Mouse (Mus musculus) liver, embryonic 15.5 days (tissue): ENCODE data around the gene Npas3. TPM values are rescaled to one million over a fixed set of nuclear protein-coding genes. Genes with fewer than 3 reads are reported as not detected.

Source experiments
- ATAC-seq: fragments of 200-750 bp; cut with Nextera tagmentation; 2 replicates; pipeline ENCODE4 v1.8.0; 2017; ENCODE audit warnings: moderate number of reproducible peaks, mild to moderate bottlenecking, moderate library complexity; ENCODE audit not compliant: insufficient read depth
- H3K27ac ChIP-seq: fragments of 300-500 bp; sonication (generic); replicated peaks from 2 replicates; pipeline ENCODE4 v1.5.1; 2015; ENCODE audit warnings: mild to moderate bottlenecking, inconsistent platforms
- H3K27me3 ChIP-seq: fragments of 300-500 bp; sonication (generic); 2 replicates; pipeline ENCODE4 v1.6.1; 2015; ENCODE audit warnings: mild to moderate bottlenecking, inconsistent platforms
- H3K36me3 ChIP-seq: fragments of 300-500 bp; sonication (generic); replicated peaks from 2 replicates; pipeline ENCODE4 v1.6.1; 2015; ENCODE audit warnings: moderate library complexity, mild to moderate bottlenecking, inconsistent platforms
- H3K4me1 ChIP-seq: fragments of 300-500 bp; sonication (generic); replicated peaks from 2 replicates; pipeline ENCODE4 v1.6.1; 2015; ENCODE audit warnings: inconsistent platforms
- H3K4me2 ChIP-seq: fragments of 300-500 bp; sonication (generic); 2 replicates; pipeline ENCODE4 v1.6.1; 2015; ENCODE audit warnings: moderate library complexity, mild to moderate bottlenecking, inconsistent platforms
- H3K4me3 ChIP-seq: fragments of 300-500 bp; sonication (generic); replicated peaks from 2 replicates; pipeline ENCODE4 v1.5.1; 2015; ENCODE audit warnings: mild to moderate bottlenecking, inconsistent platforms
- H3K9ac ChIP-seq: fragments of 300-500 bp; sonication (generic); 2 replicates; pipeline ENCODE4 v1.6.1; 2015; ENCODE audit warnings: moderate library complexity, mild to moderate bottlenecking, inconsistent platforms
- H3K9me3 ChIP-seq: fragments of 300-500 bp; sonication (generic); replicated peaks from 2 replicates; pipeline ENCODE4 v1.6.1; 2016; ENCODE audit warnings: inconsistent platforms
- WGBS: fragments of 180-500 bp; shearing (Covaris S2); methylation state at CpG from one replicate; pipeline ENCODE4 v1.1.7; 2015; ENCODE audit warnings: mixed read lengths; ENCODE audit not compliant: insufficient replicate concordance; 5-methylcytosine and 5-hydroxymethylcytosine counted together
- polyA plus RNA-seq: library from polyadenylated mRNA; unstranded; fragments of >200 nt; fragmentation: Nextera tagmentation; extraction: Ambion mirVana; gene quantifications from 2 replicates; pipeline ENCODE4 v1.2.1, GENCODE M21; 2015

Npas3 gene
- polyA plus RNA-seq, 1 experiment from 2014 or later, result 0.33 TPM

- no peaks in the 10 kb centered on the region for H3K9me3 ChIP-seq
- H3K4me2 ChIP-seq, result no peak overlapping the region
- H3K4me1 ChIP-seq, result no peaks in the 10 kb centered on the region
- ATAC-seq, result no peak
- no peaks in the 10 kb centered on the region for H3K36me3 ChIP-seq
- H3K27ac ChIP-seq, result no peak overlapping the region
- WGBS, result 71% methylated on average over 4 of the region's 4 CpGs
- no peak overlapping the region for H3K9ac ChIP-seq
- H3K4me3 ChIP-seq, result no peak overlapping the region
- no peaks in the 10 kb centered on the region for H3K27me3 ChIP-seq
Observed at GRCm38 (mm10) chr12:53519556-53519955, 271.1 kb downstream of the Npas3 start.

GRCm38 (mm10) chr12:53522631-53523030, 274.2 kb downstream of the Npas3 start:
- no peak overlapping the region for H3K4me2 ChIP-seq
- no peak for ATAC-seq
- H3K9me3 ChIP-seq, result no peaks in the 10 kb centered on the region
- H3K4me3 ChIP-seq, result no peak overlapping the region
- H3K27me3 ChIP-seq, result no peaks in the 10 kb centered on the region
- WGBS, result 60% methylated on average over 5 of the region's 5 CpGs
- H3K36me3 ChIP-seq, result no peaks in the 10 kb centered on the region
- H3K4me1 ChIP-seq, result no peaks in the 10 kb centered on the region
- no peak overlapping the region for H3K27ac ChIP-seq
- no peak overlapping the region for H3K9ac ChIP-seq

- WGBS, result 64% methylated on average over 3 of the region's 3 CpGs
- ATAC-seq, result no peak
Observed at GRCm38 (mm10) chr12:53527046-53527445, 278.6 kb downstream of the Npas3 start.

GRCm38 (mm10) chr12:53529345-53529744, 280.9 kb downstream of the Npas3 start:
- no peak overlapping the region for H3K27ac ChIP-seq
- ATAC-seq, result no peak
- no peaks in the 10 kb centered on the region for H3K27me3 ChIP-seq
- no peaks in the 10 kb centered on the region for H3K4me1 ChIP-seq
- no peaks in the 10 kb centered on the region for H3K36me3 ChIP-seq
- H3K9ac ChIP-seq, result no peak overlapping the region
- WGBS, result 55% methylated on average over 2 of the region's 2 CpGs
- H3K4me3 ChIP-seq, result no peak overlapping the region
- no peak overlapping the region for H3K4me2 ChIP-seq
- no peaks in the 10 kb centered on the region for H3K9me3 ChIP-seq

More at GRCm38 (mm10) chr12:53527046-53527445, 278.6 kb downstream of the Npas3 start:
- no peak overlapping the region for H3K4me2 ChIP-seq
- H3K27me3 ChIP-seq, result no peaks in the 10 kb centered on the region
- no peak overlapping the region for H3K27ac ChIP-seq
- H3K9ac ChIP-seq, result no peak overlapping the region
- no peak overlapping the region for H3K4me3 ChIP-seq
- no peaks in the 10 kb centered on the region for H3K9me3 ChIP-seq
- no peaks in the 10 kb centered on the region for H3K4me1 ChIP-seq
- H3K36me3 ChIP-seq, result no peaks in the 10 kb centered on the region

- Histone ChIP-seq H3K4me2 (no peak overlapping the region), H3K9me3 (no peaks in the 10 kb centered on the region), H3K4me3 (no peak overlapping the region), H3K27me3 (no peaks in the 10 kb centered on the region), H3K9ac (no peak overlapping the region), H3K36me3 (no peaks in the 10 kb centered on the region), H3K27ac (no peak overlapping the region), H3K4me1 (no peaks in the 10 kb centered on the region)
- no peak for ATAC-seq
- 60% methylated on average over 5 of the region's 5 CpGs for WGBS
Observed at GRCm38 (mm10) chr12:53536816-53537215, 288.3 kb downstream of the Npas3 start.

- Histone ChIP-seq H3K27ac (no peak overlapping the region), H3K4me3 (no peak overlapping the region), H3K27me3 (no peaks in the 10 kb centered on the region), H3K9me3 (no peaks in the 10 kb centered on the region), H3K9ac (no peak overlapping the region), H3K4me1 (no peaks in the 10 kb centered on the region), H3K36me3 (no peaks in the 10 kb centered on the region), H3K4me2 (no peak overlapping the region)
- no peak for ATAC-seq
- 58% methylated on average over 2 of the region's 2 CpGs for WGBS
Observed at GRCm38 (mm10) chr12:53556359-53556758, 307.9 kb downstream of the Npas3 start.

GRCm38 (mm10) chr12:53558259-53558658, 309.8 kb downstream of the Npas3 start:
- no peaks in the 10 kb centered on the region for H3K9me3 ChIP-seq
- WGBS, result 93% methylated on average over 1 of the region's 1 CpGs
- H3K27ac ChIP-seq, result no peak overlapping the region
- H3K36me3 ChIP-seq, result no peaks in the 10 kb centered on the region
- no peak overlapping the region for H3K4me3 ChIP-seq
- no peak overlapping the region for H3K9ac ChIP-seq
- ATAC-seq, result no peak
- H3K27me3 ChIP-seq, result no peaks in the 10 kb centered on the region
- H3K4me1 ChIP-seq, result no peaks in the 10 kb centered on the region
- H3K4me2 ChIP-seq, result no peak overlapping the region

- no peaks in the 10 kb centered on the region for H3K4me1 ChIP-seq
- H3K9ac ChIP-seq, result no peak overlapping the region
- no peak for ATAC-seq
- H3K27ac ChIP-seq, result no peak overlapping the region
- no peak overlapping the region for H3K4me2 ChIP-seq
- no peaks in the 10 kb centered on the region for H3K36me3 ChIP-seq
- H3K27me3 ChIP-seq, result no peaks in the 10 kb centered on the region
- no peaks in the 10 kb centered on the region for H3K9me3 ChIP-seq
- 69% methylated on average over 12 of the region's 12 CpGs for whole genome bisulfite sequencing
- no peak overlapping the region for H3K4me3 ChIP-seq
Observed at GRCm38 (mm10) chr12:53566712-53567387, 318.4 kb downstream of the Npas3 start.

- 57% methylated on average over 5 of the region's 5 CpGs for WGBS
Observed at GRCm38 (mm10) chr12:53581181-53581580, 332.7 kb downstream of the Npas3 start.

GRCm38 (mm10) chr12:53587249-53587648, 338.8 kb downstream of the Npas3 start:
- Histone ChIP-seq H3K36me3 (no peaks in the 10 kb centered on the region), H3K9ac (no peak overlapping the region), H3K4me2 (no peak overlapping the region), H3K9me3 (no peaks in the 10 kb centered on the region), H3K4me3 (no peak overlapping the region), H3K27me3 (no peaks in the 10 kb centered on the region), H3K4me1 (no peaks in the 10 kb centered on the region), H3K27ac (no peak overlapping the region)
- WGBS, result 66% methylated on average over 5 of the region's 5 CpGs
- ATAC-seq, result no peak

More at GRCm38 (mm10) chr12:53581181-53581580, 332.7 kb downstream of the Npas3 start:
- no peak for ATAC-seq
- Histone ChIP-seq H3K27me3 (no peaks in the 10 kb centered on the region), H3K9ac (no peak overlapping the region), H3K4me3 (no peak overlapping the region), H3K36me3 (no peaks in the 10 kb centered on the region), H3K9me3 (no peaks in the 10 kb centered on the region), H3K27ac (no peak overlapping the region), H3K4me1 (no peaks in the 10 kb centered on the region), H3K4me2 (no peak overlapping the region)

- no peak overlapping the region for H3K4me2 ChIP-seq
- no peaks in the 10 kb centered on the region for H3K4me1 ChIP-seq
- H3K9me3 ChIP-seq, result no peaks in the 10 kb centered on the region
- no peak for ATAC-seq
- H3K27ac ChIP-seq, result no peak overlapping the region
- H3K4me3 ChIP-seq, result no peak overlapping the region
- H3K27me3 ChIP-seq, result no peaks in the 10 kb centered on the region
- WGBS, result 71% methylated on average over 19 of the region's 19 CpGs
- H3K9ac ChIP-seq, result no peak overlapping the region
- H3K36me3 ChIP-seq, result no peaks in the 10 kb centered on the region
Observed at GRCm38 (mm10) chr12:53587691-53588504, 339.4 kb downstream of the Npas3 start.
